ENCODE assay signal across 13 mouse cellular contexts in the genomic region with DNA sequence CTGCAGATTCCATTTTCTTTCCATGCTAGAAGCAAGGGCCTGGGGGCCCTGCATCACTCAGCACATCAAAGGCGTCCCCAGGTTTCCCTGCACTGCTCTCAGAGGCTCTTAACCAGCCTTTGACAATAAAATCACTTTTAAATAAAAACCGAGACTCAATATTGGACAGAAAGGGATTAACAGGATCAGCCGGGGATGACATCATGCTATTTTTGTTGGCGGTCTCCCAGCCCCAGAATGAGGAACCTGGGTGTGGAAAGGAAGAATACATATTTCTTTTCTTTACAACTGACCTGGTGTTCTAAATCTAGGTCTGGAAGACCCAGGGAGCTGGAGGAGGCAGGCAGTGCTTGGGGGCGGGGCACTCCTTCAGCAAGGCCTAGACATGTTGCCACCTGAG. TPM values are rescaled to one million over a fixed set of nuclear protein-coding genes. Genes with fewer than 3 reads are reported as not detected.
DNase-seq lines count a peak whose midpoint lies in the region; ATAC-seq and TF ChIP-seq lines count a peak whose summit lies in the region.
"Had no signal": no experiment of that assay in that cellular context is flagged by ENCODE, and none has a peak within 500 bp of the region (broad histone marks: within the 10 kb centered on the region; RNA-seq: fewer than 3 reads in every experiment).

No protein-coding gene starts in this region.

- WGBS in embryonic facial prominence, embryonic 12.5 days, result 55% methylated on average over 5 of the region's 5 CpGs
- WGBS in embryonic facial prominence, embryonic 10.5 days, result 79% methylated on average over 5 of the region's 5 CpGs
- WGBS in limb, embryonic 10.5 days, result 76% methylated on average over 5 of the region's 5 CpGs

- DNase-seq in embryonic facial prominence, embryonic 10.5 days (ENCODE audit: low spot score), result no peak
- peak; percentile 58 for DNase-seq in 3134 (ENCODE audit: extremely low read depth, insufficient read length, low spot score)
- DNase-seq in brain, embryonic 14.5 days (ENCODE audit: low read depth), result peak; percentile 26
- DNase-seq in limb, embryonic 10.5 days (ENCODE audit: low spot score), result peak; percentile 22
- no peak for DNase-seq in left cerebral cortex, adult 8-10 months (ENCODE audit: low spot score in 2 of 2)
- no peak for DNase-seq in frontal cortex, postnatal 10 days (ENCODE audit: low spot score in 2 of 2)
- no peak for DNase-seq in layer of hippocampus, postnatal 25 days (ENCODE audit: extremely low spot score in 1 of 2, low spot score in 1 of 2)
- DNase-seq: cerebellum, adult 11 months; layer of hippocampus, adult 9-11 months had no signal

- TF ChIP-seq CTCF in brain, embryonic 14.5 days (IDR thresholded peaks at IDR 0.05; ENCODE audit: borderline replicate concordance, extremely low read depth, insufficient read depth, insufficient read length), result no peak

- H3K4me1 ChIP-seq in embryonic facial prominence, embryonic 12.5 days, result peaks cover 25% of the 10 kb centered on the region
- H3K4me1 ChIP-seq in embryonic facial prominence, embryonic 10.5 days, result peaks cover 32% of the 10 kb centered on the region
- H3K4me1 ChIP-seq in limb, embryonic 10.5 days, result peaks cover 33% of the 10 kb centered on the region

- no peaks in the 10 kb centered on the region for H3K36me3 ChIP-seq in embryonic facial prominence, embryonic 12.5 days
- no peaks in the 10 kb centered on the region for H3K36me3 ChIP-seq in embryonic facial prominence, embryonic 10.5 days (replicated peaks)
- no peaks in the 10 kb centered on the region for H3K36me3 ChIP-seq in limb, embryonic 10.5 days
- H3K36me3 ChIP-seq: lung, embryonic 15.5 days had no signal

- H3K4me3 ChIP-seq in embryonic facial prominence, embryonic 12.5 days, result no peak overlapping the region
- H3K4me3 ChIP-seq in embryonic facial prominence, embryonic 10.5 days, result no peak overlapping the region
- no peak overlapping the region for H3K4me3 ChIP-seq in limb, embryonic 10.5 days
- H3K4me3 ChIP-seq: erythroblast, embryonic 14.5 days; lung, embryonic 15.5 days had no signal

- H3K27me3 ChIP-seq in embryonic facial prominence, embryonic 12.5 days, result no peaks in the 10 kb centered on the region
- no peaks in the 10 kb centered on the region for H3K27me3 ChIP-seq in embryonic facial prominence, embryonic 10.5 days (replicated peaks; ENCODE audit: low read depth, poor library complexity, severe bottlenecking)
- H3K27me3 ChIP-seq in limb, embryonic 10.5 days (ENCODE audit: low read depth, poor library complexity, severe bottlenecking), result no peaks in the 10 kb centered on the region
- H3K27me3 ChIP-seq: lung, embryonic 15.5 days had no signal

- H3K4me2 ChIP-seq in embryonic facial prominence, embryonic 12.5 days (replicated peaks), result no peak overlapping the region
- H3K4me2 ChIP-seq: lung, embryonic 15.5 days had no signal

- H3K9ac ChIP-seq in embryonic facial prominence, embryonic 12.5 days, result no peak overlapping the region
- H3K9ac ChIP-seq: lung, embryonic 15.5 days had no signal

- peak; percentile 55; the same call in 1 of the 2 replicates for ATAC-seq in embryonic facial prominence, embryonic 12.5 days (ENCODE audit: insufficient number of reproducible peaks, insufficient read depth, low FRiP score, low TSS enrichment)
- ATAC-seq: inflammation-experienced regulatory T-cells, adult 6 months had no signal

- no peak for TF ChIP-seq POLR2A in brain, embryonic 14.5 days (IDR thresholded peaks at IDR 0.05; ENCODE audit: borderline replicate concordance, extremely low read depth, insufficient read depth, insufficient read length, poor library complexity, severe bottlenecking)

- H3K9me3 ChIP-seq in embryonic facial prominence, embryonic 12.5 days, result no peaks in the 10 kb centered on the region
- H3K9me3 ChIP-seq in embryonic facial prominence, embryonic 10.5 days, result no peaks in the 10 kb centered on the region
- no peaks in the 10 kb centered on the region for H3K9me3 ChIP-seq in limb, embryonic 10.5 days (replicated peaks)
- H3K9me3 ChIP-seq: lung, embryonic 15.5 days had no signal

- peak overlapping the region; percentile 66; the same call in 1 of the 2 replicates for H3K27ac ChIP-seq in embryonic facial prominence, embryonic 12.5 days
- no peak overlapping the region for H3K27ac ChIP-seq in embryonic facial prominence, embryonic 10.5 days (replicated peaks)
- 0 out of 2 replicates have a peak overlapping the region, but pooled peaks have one; percentile 19 for H3K27ac ChIP-seq in limb, embryonic 10.5 days
- H3K27ac ChIP-seq: lung, embryonic 15.5 days had no signal

RNA-seq across cellular contexts. Expression of a gene that starts 32.5 kb away (rescaled TPM):
- 673 and 801 TPM in 2 replicates for polyA plus RNA-seq in embryonic facial prominence, embryonic 12.5 days (2016; fragmentation: Nextera tagmentation; extraction: Ambion mirVana)
- 331 and 369 TPM in 2 replicates for polyA plus RNA-seq in embryonic facial prominence, embryonic 10.5 days (2016; fragmentation: Nextera tagmentation; extraction: Ambion mirVana)
- polyA plus RNA-seq in brain, embryonic 14.5 days (2012; rRNA removed), result 110 and 133 TPM in 2 replicates
- 252 and 286 TPM in 2 replicates for polyA plus RNA-seq in limb, embryonic 10.5 days (2016; fragmentation: Nextera tagmentation; extraction: Ambion mirVana)
- 100 to 1,000 TPM; 208 to 237 (median 224) TPM for total RNA-seq in left cerebral cortex, adult 8-10 months (2022)
- 100 to 1,000 TPM; 246 to 257 TPM for total RNA-seq in layer of hippocampus, postnatal 25 days (2021)

Comparison
In these comparisons a context has a peak if more than half of its experiments do, and no peak if none do; other contexts are left out.
1. DNase-seq: peak in 3134 (single experiment), brain, embryonic 14.5 days (single experiment) and limb, embryonic 10.5 days (single experiment); none in embryonic facial prominence, embryonic 10.5 days (single experiment), left cerebral cortex, adult 8-10 months (0 of 2), frontal cortex, postnatal 10 days (0 of 2) and layer of hippocampus, postnatal 25 days (0 of 2).